Mouse (Mus musculus) kidney, postnatal 25 days (tissue): ENCODE data around the gene Aagab.

Source experiments
- DNase-seq, 2 experiments: peaks; one replicate each; pipeline ENCODE4 v3.0.0; 2021; ENCODE audit warnings: mixed read lengths in 2 of 2

Aagab gene

GRCm38 (mm10) chr9:63602043-63602939 lies at the start of gene Aagab, which contains the start of gene Iqch:
TSS of gene Aagab (plus strand) at chr9:63602660.
TSS of gene Iqch (minus strand) at chr9:63602493.
- DNase-seq, result peak; percentile 96 to 98

GRCm38 (mm10) chr9:63553628-63554027 lies 48.8 kb upstream of the Aagab start:
- no peak for DNase-seq

DNA sequence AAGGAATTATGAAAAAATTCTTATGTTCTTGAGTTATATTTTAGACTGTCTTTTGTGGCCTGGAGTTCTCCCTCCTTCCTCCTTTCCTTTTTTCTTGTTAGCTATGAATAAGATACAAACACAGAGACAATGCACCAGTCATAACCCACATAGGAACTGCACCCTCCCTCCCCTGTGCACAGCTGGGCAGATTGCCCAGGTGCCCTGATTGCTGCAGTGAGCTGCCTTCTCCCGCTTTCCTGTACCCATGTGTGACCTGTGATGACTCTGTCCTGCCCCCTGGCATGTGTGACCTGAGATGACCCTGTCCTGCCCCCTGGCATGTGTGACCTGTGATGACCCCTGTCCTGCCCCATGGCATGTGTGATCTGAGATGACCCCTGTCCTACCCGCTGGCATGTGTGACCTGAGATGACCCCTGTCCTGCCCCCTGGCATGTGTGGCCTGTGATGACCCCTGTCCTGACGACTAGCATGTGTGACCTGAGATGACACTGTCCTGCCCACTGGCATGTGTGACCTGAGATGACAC lies 46.9 kb upstream of the Aagab start:
- no peak for DNase-seq

DNA sequence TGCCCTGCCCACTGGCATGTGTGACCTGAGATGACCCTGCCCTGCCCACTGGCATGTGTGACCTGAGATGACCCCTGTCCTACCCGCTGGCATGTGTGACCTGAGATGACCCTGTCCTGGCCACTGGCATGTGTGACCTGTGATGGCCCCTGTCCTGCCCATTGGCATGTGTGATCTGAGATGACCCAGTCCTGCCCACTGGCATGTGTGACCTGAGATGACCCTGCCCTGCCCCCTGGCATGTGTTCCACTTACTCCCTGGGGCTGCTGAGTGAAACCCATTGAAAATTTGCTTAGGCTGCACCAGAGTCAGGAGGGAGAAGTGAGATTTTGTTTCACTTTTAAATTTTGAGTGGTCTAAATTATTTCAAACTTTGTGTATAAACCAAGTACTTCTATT lies 46.1 kb upstream of the Aagab start:
- no peak for DNase-seq

DNA sequence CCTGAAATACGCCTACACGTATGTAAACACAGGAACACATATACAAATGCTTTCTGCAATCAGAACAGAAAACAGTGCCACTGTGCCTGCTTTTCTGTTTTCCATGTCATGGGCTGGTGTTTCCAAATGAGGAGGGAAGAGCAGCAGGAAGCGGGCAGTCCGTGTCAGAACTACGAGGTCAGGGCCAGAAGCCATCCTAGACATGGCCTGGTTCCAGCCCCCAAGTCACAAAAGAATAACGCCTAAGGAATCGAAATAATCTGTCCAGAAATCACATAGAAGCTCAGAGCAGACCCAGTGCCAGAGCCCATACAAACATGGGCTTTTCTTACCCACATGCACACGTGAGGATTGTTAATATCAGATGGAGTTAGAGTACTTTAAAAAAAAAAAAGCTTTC lies 45.5 kb upstream of the Aagab start:
- peak in 1 of 2 experiments; percentile 30 for DNase-seq

DNA sequence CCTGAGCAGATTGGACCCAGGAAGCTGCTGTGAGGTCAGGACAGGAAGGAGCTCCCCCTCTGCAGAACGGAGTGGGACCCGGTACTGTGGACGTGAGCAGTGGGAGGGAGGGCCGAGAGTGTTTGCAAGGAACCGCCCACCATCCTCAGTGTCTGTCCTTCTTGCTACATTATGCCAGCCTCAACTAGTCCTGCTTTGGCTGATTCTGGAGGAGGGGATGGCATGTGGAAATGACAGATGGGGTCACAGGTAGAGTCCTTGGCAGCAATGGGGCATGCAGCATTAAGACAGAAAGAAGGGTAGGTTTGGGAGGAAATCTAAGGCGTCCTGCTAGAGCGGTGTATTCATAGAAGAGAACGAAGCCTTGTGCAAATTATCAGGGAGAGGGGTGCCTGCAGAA lies 40.5 kb upstream of the Aagab start:
- no peak for DNase-seq

GRCm38 (mm10) chr9:63563436-63563835 lies 39.0 kb upstream of the Aagab start:
- no peak for DNase-seq

- no peak for DNase-seq
Observed at GRCm38 (mm10) chr9:63568314-63568713, 34.1 kb upstream of the Aagab start.

DNA sequence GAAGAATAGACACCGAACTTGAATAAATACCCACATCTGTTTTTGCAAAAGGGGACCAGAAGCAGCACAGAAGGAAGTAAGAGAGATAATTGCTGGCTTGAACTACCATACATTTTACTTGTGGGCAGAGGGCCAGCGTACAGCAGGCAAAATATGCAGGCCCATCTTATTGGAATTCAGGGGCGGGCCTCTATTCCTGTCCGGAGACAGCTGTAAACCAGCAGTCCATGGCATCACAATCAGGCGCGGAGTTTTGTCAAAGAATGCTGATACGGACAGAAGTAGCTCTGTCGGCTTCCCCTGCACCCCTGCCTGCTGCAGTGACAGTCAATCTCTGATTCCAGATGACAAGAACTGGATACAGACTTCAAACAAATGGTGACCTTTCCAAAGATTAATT lies 33.7 kb upstream of the Aagab start:
- peak in 1 of 2 experiments; percentile 55 for DNase-seq

DNA sequence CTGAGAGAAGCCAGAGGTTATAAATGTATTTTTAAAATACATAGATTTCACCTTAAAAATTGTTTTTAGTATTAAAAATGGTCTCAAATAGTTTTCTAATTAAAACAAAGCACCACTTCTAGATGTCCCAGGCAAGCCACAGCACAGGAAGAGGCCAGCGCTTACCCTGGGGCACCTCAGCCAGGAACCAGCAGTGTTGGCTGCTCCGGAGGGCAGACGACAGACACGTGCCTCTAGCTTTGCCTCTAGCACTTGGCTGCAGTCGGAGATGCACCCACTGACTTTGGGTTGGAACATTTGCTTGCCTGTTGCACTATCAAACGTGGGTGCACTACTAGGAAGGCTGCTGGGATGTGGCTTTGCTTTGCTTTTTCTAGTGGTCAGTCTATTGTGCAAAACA lies 30.6 kb upstream of the Aagab start:
- DNase-seq, result no peak

- DNase-seq, result no peak
Observed at GRCm38 (mm10) chr9:63572874-63573273, 29.6 kb upstream of the Aagab start.

- no peak for DNase-seq
Observed at GRCm38 (mm10) chr9:63577469-63577868, 25.0 kb upstream of the Aagab start.

DNA sequence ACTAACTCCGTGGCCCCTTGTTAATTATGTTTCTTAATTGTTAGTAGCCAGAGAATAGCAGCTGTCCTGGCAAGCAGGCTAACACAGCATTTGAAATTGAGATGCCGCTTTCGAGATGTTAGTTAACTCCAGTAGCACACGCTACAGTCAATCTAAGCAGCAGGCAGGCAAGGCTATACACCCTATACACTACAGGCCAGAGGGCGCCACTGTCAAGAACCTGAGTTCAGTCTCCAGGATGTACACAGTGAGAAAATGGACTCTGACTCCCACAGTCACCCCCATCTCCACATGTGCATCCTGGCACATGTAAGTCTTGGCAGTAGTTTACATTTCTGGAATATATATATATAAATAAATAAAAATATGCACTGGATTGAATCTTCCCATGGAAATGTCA lies 22.8 kb upstream of the Aagab start:
- DNase-seq, result peak in 1 of 2 experiments; percentile 7

DNA sequence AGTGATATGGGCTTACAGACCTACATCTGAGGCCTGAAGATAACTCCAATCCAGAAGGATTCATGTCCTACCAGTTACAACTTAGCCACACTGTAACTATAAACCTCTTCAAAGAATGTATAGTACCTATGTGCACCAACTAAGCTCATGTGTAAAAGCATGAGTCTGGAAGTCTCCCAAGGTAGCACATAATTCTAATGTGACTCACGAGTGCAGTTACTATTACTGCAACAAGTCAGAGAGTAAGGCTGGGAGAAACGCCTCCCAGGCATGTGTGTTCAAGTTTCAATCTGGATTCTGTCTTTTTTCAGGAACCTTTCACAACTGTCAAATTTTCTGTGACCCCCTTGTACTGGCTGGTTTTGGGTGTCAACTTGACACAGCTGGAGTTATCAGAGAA lies 22.4 kb upstream of the Aagab start:
- no peak for DNase-seq

- DNase-seq, result no peak
Observed at GRCm38 (mm10) chr9:63581778-63582177, 20.7 kb upstream of the Aagab start.

- no peak for DNase-seq
Observed at GRCm38 (mm10) chr9:63585251-63585650, 17.2 kb upstream of the Aagab start.

DNA sequence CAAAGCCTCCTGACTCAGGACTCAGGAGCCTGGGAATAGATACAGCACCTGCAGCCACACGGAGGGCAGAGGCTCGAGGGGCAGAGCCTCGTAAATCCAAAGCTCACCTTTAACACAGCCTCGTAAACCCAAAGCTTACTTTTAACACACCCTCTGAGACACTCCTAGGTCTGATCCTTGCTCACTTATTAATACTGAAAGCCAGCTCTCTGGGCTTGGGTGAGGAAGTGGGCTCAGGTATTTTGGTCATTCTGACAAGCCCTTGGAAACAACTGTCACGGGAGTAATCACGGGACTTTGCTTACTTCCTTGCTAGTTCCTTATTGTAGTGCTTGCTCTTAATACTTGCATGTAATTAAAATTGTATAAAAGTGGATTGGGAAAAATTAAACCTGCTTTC lies 13.3 kb upstream of the Aagab start:
- no peak for DNase-seq

- no peak for DNase-seq
Observed at GRCm38 (mm10) chr9:63590592-63590991, 11.9 kb upstream of the Aagab start.

GRCm38 (mm10) chr9:63591661-63592256 lies 10.7 kb upstream of the Aagab start:
- DNase-seq, result no peak

- peak in 1 of 2 experiments; percentile 49 for DNase-seq
Observed at GRCm38 (mm10) chr9:63595032-63595431, 7.4 kb upstream of the Aagab start.

DNA sequence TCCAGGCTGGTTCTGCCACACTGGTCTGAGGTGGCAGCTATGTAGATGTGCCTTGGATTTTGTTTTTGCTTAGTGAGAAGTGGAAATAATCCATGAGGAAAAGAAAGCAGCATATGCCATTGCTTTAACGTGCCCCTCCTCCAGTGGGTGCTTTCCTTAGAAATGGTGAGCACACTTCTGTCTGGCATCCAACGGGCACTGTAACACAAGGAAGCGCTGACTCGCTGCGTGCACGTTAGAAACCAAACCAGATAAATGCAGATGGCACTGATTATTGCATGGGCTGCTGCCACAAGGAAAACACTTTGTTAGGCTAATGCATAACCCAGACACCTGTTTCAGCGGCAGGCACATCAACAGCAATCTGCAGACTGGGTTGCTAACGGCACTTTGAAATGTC lies 6.8 kb upstream of the Aagab start:
- DNase-seq, result no peak

DNA sequence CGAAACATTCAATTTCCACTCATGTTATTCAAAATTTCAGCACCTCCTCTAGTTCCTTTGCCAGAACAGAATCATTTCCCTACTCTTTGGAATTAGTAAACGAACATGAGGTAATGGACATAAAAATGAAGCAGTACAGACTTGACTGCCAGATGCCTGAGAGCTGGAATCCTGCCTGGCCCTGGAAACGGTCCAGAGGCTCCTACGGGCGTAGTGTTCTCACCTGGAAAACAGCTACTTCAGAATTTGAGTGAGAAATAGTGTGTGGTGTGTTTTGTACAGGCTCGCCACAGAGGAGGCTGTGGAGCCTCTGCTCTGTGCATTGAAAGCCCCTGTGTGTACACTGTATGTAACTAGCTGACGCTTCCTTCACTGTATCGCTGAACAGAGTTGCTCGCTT lies 5.8 kb upstream of the Aagab start:
- DNase-seq, result peak; percentile 84 to 86

DNA sequence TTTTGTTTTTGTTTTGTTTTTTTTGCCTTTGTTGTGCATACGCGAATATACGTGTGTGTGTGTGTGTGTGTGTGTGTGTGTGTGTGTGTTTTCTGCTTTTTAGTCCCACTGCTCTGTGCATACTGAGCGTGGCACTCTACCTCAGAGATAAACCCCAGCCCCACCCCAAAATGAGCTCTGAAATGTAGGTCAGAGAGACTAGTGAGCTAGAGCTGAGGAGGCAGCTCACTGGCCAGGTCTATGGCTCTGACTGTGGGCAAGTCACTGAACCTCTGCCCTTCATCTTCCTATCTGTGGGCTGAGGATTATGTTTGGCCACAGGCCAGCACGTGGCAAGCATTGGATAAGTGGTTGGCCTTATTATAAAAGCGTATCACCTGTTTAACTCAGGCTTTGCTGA lies 1.4 kb downstream of the Aagab start:
- DNase-seq, result peak; percentile 54 to 70

DNA sequence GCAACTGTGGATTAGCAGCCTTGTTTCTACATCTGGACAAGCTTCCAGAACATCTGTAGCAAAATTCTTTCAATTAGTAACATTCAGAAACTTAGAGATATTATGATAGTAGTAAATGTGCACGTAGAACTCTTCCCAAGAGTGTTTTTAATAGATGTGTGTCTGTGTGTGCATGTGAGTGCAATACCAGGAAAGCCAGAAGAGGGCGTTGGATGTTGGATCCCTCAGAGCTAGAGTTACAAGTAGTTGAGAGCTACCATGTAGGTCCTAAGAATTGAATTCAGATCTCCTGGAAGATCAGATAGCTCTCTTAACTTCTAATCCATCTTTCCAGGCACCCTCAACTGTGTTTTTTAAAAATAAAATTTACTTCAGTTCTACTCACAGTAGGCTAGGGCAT lies 4.1 kb downstream of the Aagab start:
- peak in 1 of 2 experiments; percentile 17 for DNase-seq
